Mouse (Mus musculus) G1E (cell line): ENCODE results near the gene Pdcd2l.

Experiments
- CTCF ChIP-seq: IDR thresholded peaks from 2 replicates; pipeline ENCODE4 v1.5.1; 2012; ENCODE audit warnings: low read depth, low read length, inconsistent platforms, mixed read lengths
- GATA1 ChIP-seq: IDR thresholded peaks from 2 replicates; pipeline ENCODE4 v1.6.1; 2012; ENCODE audit warnings: borderline replicate concordance, low read length, inconsistent platforms, mixed read lengths
- GATA2 ChIP-seq: IDR thresholded peaks from 2 replicates; pipeline ENCODE4 v1.6.1; 2012; ENCODE audit warnings: low read depth, low read length, inconsistent platforms, borderline replicate concordance
- POLR2AphosphoS5 ChIP-seq: IDR thresholded peaks from 2 replicates; pipeline ENCODE4 v1.6.1; 2012; ENCODE audit warnings: low read depth, low read length, inconsistent platforms; ENCODE audit not compliant: insufficient replicate concordance
- TAL1 ChIP-seq: conservative IDR thresholded peaks from 2 replicates; pipeline ENCODE4 v1.6.1; 2012; ENCODE audit warnings: low read depth, low read length, inconsistent platforms, mixed read lengths

DNA sequence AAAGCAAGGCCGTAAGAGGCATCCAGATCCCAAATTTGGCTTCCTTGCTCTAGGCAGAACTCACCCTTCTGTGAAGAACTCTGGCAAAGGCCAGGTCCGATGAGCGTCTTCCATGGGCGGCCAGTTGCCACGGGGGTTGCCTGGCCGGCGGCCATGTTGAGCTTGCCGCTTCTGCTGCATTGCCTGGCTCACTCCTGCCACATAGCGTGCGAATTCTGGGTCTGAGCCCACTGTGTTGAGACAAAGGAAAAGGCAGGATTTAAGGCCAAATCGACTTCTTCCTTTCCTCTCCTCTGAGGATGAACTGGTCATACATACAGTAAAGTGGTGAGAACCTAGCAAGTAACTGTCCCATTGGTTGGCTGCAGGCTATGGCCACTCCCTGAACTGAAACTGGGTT lies 45.7 kb upstream of the Pdcd2l start:
- TF ChIP-seq CTCF (no peak), GATA1 (no peak), POLR2AphosphoS5 (no peak), TAL1 (no peak), GATA2 (no peak)
